9 mouse cellular contexts compared by ENCODE assay signal in genomic region chr2:163201897-163202296, GRCm38 (mm10). TPM values are rescaled to one million over a fixed set of nuclear protein-coding genes. Genes with fewer than 3 reads are reported as not detected.
DNase-seq lines count a peak whose midpoint lies in the region; ATAC-seq lines count a peak whose summit lies in the region.
"Had no signal": no experiment of that assay in that cellular context is flagged by ENCODE, and none has a peak within 500 bp of the region (broad histone marks: within the 10 kb centered on the region; RNA-seq: fewer than 3 reads in every experiment).

No protein-coding gene starts in this region.

- no peak for DNase-seq in liver
- DNase-seq in heart, postnatal 14 days, result peak; percentile 5 to 12
- no peak for DNase-seq in right cerebral cortex, adult 2 months (ENCODE audit: low spot score in 2 of 2)
- DNase-seq in urinary bladder, postnatal 4 days (ENCODE audit: low spot score in 2 of 2), result no peak
- DNase-seq: kidney, adult 8-10 months had no signal

- 22% methylated on average over 8 of the region's 8 CpGs for WGBS in liver, embryonic 12.5 days (ENCODE audit: insufficient replicate concordance)
- WGBS in liver, embryonic 16.5 days (ENCODE audit: insufficient replicate concordance), result 23% methylated on average over 8 of the region's 8 CpGs
- 38% methylated on average over 8 of the region's 8 CpGs for WGBS in neural tube, embryonic 13.5 days

- H3K36me3 ChIP-seq in liver, embryonic 12.5 days, result no peaks in the 10 kb centered on the region
- no peaks in the 10 kb centered on the region for H3K36me3 ChIP-seq in liver, embryonic 16.5 days (ENCODE audit: control insufficient read depth, insufficient read depth)
- no peaks in the 10 kb centered on the region for H3K36me3 ChIP-seq in neural tube, embryonic 13.5 days

- H3K9ac ChIP-seq in liver, embryonic 12.5 days, result no peak overlapping the region
- no peak overlapping the region for H3K9ac ChIP-seq in liver, embryonic 16.5 days (ENCODE audit: low read depth, low read length)
- no peak overlapping the region for H3K9ac ChIP-seq in neural tube, embryonic 13.5 days

- peaks cover 26% of the 10 kb centered on the region for H3K4me1 ChIP-seq in liver, embryonic 12.5 days
- peaks cover 2% of the 10 kb centered on the region for H3K4me1 ChIP-seq in liver, embryonic 16.5 days (ENCODE audit: control insufficient read depth, low read depth, low read length)
- peaks cover 44% of the 10 kb centered on the region for H3K4me1 ChIP-seq in neural tube, embryonic 13.5 days (replicated peaks)

- no peak for ATAC-seq in liver, embryonic 12.5 days
- no peak for ATAC-seq in liver, embryonic 16.5 days (ENCODE audit: low read depth)
- no peak for ATAC-seq in neural tube, embryonic 13.5 days (ENCODE audit: low read depth)
- ATAC-seq in CD4-positive, CD25-positive, alpha-beta regulatory T cell, adult 4 months, result no peak

- no peaks in the 10 kb centered on the region for H3K9me3 ChIP-seq in liver, embryonic 12.5 days (replicated peaks)
- H3K9me3 ChIP-seq in liver, embryonic 16.5 days (replicated peaks; ENCODE audit: control insufficient read depth, low read length), result no peaks in the 10 kb centered on the region
- peaks cover 6% of the 10 kb centered on the region for H3K9me3 ChIP-seq in neural tube, embryonic 13.5 days

- intact Hi-C loops in heart, postnatal 14 days (cut with DNase I), result loop anchor here (5.0 to 10.0 kb wide), 4 partner anchors 85 to 277 kb away; no protein-coding TSS in a partner anchor

- peaks cover 95% of the 10 kb centered on the region for H3K27me3 ChIP-seq in liver, embryonic 12.5 days (replicated peaks)
- H3K27me3 ChIP-seq in liver, embryonic 16.5 days (ENCODE audit: control insufficient read depth, insufficient read depth, low read depth, low read length), result peaks cover 55% of the 10 kb centered on the region
- peaks cover 63% of the 10 kb centered on the region for H3K27me3 ChIP-seq in neural tube, embryonic 13.5 days

- H3K27ac ChIP-seq in liver, embryonic 12.5 days, result no peak overlapping the region
- H3K27ac ChIP-seq in liver, embryonic 16.5 days (ENCODE audit: low read length), result no peak overlapping the region
- H3K27ac ChIP-seq in neural tube, embryonic 13.5 days (replicated peaks), result no peak overlapping the region

- H3K4me3 ChIP-seq in liver, embryonic 12.5 days, result no peak overlapping the region
- H3K4me3 ChIP-seq in liver, embryonic 16.5 days (ENCODE audit: low read depth, low read length), result no peak overlapping the region
- no peak overlapping the region; the same call in 1 of the 2 replicates for H3K4me3 ChIP-seq in neural tube, embryonic 13.5 days

- peak overlapping the region; percentile 82 for H3K4me2 ChIP-seq in liver, embryonic 12.5 days
- peak overlapping the region; percentile 70; the same call in 1 of the 2 replicates for H3K4me2 ChIP-seq in liver, embryonic 16.5 days (ENCODE audit: low read depth, low read length)
- peak overlapping the region; percentile 73 for H3K4me2 ChIP-seq in neural tube, embryonic 13.5 days

RNA-seq across cellular contexts. Expression of gene Tox2, which starts 1.0 kb away (rescaled TPM):
- 0.99 and 1.2 TPM in 2 replicates for polyA plus RNA-seq in liver, embryonic 12.5 days (2016; fragmentation: Nextera tagmentation; extraction: Ambion mirVana)
- 1 to 10 TPM; 2.4 to 2.6 TPM for total RNA-seq in heart, postnatal 14 days (2021)
- 0.40 and 0.67 TPM in 2 replicates for polyA plus RNA-seq in liver, embryonic 16.5 days (2015; fragmentation: Nextera tagmentation; extraction: Ambion mirVana)
- polyA plus RNA-seq in neural tube, embryonic 13.5 days (2015; fragmentation: Nextera tagmentation; extraction: Ambion mirVana), result 22.0 and 22.7 TPM in 2 replicates
- polyA plus RNA-seq in CD4-positive, CD25-positive, alpha-beta regulatory T cell, adult 4 months (2017; shearing (Covaris generic)), result 1 to 10 TPM; 6.4 to 6.5 TPM

Comparison
In these comparisons a context has a peak if more than half of its experiments do, and no peak if none do; other contexts are left out.
1. DNase-seq: peak in heart, postnatal 14 days (2 of 2); none in liver (single experiment), right cerebral cortex, adult 2 months (0 of 2) and urinary bladder, postnatal 4 days (0 of 2).
2. Peak in every context shown above with its lines, with median percentiles within 50 percentile points of each other: H3K4me2 ChIP-seq.